Comparison of ENCODE assay signal across 9 mouse cellular contexts in the genomic region with DNA sequence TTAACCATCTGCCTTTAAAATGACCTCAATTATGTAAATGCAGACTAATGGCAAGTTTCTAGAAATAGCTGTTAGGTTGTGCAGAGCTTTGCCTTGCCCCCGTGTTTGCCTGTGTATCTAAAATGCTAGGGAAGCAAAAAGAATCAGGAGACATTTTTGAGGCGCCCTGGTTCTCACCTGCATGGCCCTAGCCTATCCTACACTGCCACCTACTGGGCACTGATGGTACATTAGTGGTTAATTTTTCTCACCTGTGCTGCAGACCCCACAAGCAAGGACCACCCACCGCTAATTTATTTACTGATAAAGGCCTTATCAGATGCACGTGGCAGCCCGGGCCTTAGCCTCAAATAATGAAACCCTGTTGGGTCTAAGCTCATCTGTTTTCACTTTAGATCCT. TPM values are rescaled to one million over a fixed set of nuclear protein-coding genes. Genes with fewer than 3 reads are reported as not detected.
A peak's percentile ranks its signal among the peaks of the same experiment; 100 is the strongest.
DNase-seq lines count a peak whose midpoint lies in the region; ATAC-seq and TF ChIP-seq lines count a peak whose summit lies in the region.
"Had no signal": no experiment of that assay in that cellular context is flagged by ENCODE, and none has a peak within 500 bp of the region (broad histone marks: within the 10 kb centered on the region; RNA-seq: fewer than 3 reads in every experiment).

No protein-coding gene starts in this region.

- TF ChIP-seq CTCF in E14TG2a.4 (conservative IDR thresholded peaks at IDR 0.05; ENCODE audit: low read length): peak; percentile 71

- WGBS in heart, embryonic 12.5 days: 5% methylated on average over 5 of the region's 5 CpGs

- no peak overlapping the region for H3K4me2 ChIP-seq in heart, embryonic 12.5 days
- H3K4me2 ChIP-seq: midbrain, embryonic 12.5 days had no signal

- ATAC-seq in heart, embryonic 12.5 days (ENCODE audit: insufficient number of reproducible peaks, low FRiP score): no peak

- peak; percentile 35 for DNase-seq in heart, adult 8-10 months (ENCODE audit: low spot score)
- DNase-seq in c-Kit-positive CD71-negative TER-119-negative erythroid progenitor cells, embryonic 14.5 days (ENCODE audit: low read depth): peak; percentile 24
- peak; percentile 37 for DNase-seq in gastrocnemius, postnatal 10 days
- DNase-seq in left cerebral cortex, adult 11 months (ENCODE audit: low spot score): peak; percentile 16
- peak; percentile 74 for DNase-seq in naive thymus-derived CD4-positive, alpha-beta T cell, adult 2 months (ENCODE audit: low read depth)
- peak; percentile 19 for DNase-seq in testis, postnatal 14 days (ENCODE audit: low spot score)

- no peaks in the 10 kb centered on the region for H3K36me3 ChIP-seq in heart, embryonic 12.5 days
- no peaks in the 10 kb centered on the region for H3K36me3 ChIP-seq in E14TG2a.4 (ENCODE audit: insufficient read depth, low read length)
- H3K36me3 ChIP-seq: midbrain, embryonic 12.5 days had no signal

- H3K9ac ChIP-seq in heart, embryonic 12.5 days: no peak overlapping the region
- H3K9ac ChIP-seq: midbrain, embryonic 12.5 days had no signal

- no peaks in the 10 kb centered on the region for H3K4me1 ChIP-seq in heart, embryonic 12.5 days (replicated peaks)
- H3K4me1 ChIP-seq in E14TG2a.4 (replicated peaks; ENCODE audit: low read depth, low read length): no peaks in the 10 kb centered on the region
- H3K4me1 ChIP-seq: midbrain, embryonic 12.5 days had no signal

- peaks cover 24% of the 10 kb centered on the region for H3K27me3 ChIP-seq in heart, embryonic 12.5 days (replicated peaks)
- H3K27me3 ChIP-seq in E14TG2a.4 (ENCODE audit: insufficient read depth, low read length): peaks cover 17% of the 10 kb centered on the region; the same call in 1 of the 2 replicates

- H3K27ac ChIP-seq in heart, embryonic 12.5 days (ENCODE audit: poor library complexity, severe bottlenecking): no peak overlapping the region
- H3K27ac ChIP-seq: midbrain, embryonic 12.5 days had no signal

- no peak overlapping the region for H3K4me3 ChIP-seq in heart, embryonic 12.5 days
- H3K4me3 ChIP-seq in E14TG2a.4 (replicated peaks; ENCODE audit: low read length): no peak overlapping the region
- H3K4me3 ChIP-seq: midbrain, embryonic 12.5 days had no signal

- peaks cover 5% of the 10 kb centered on the region; the same call in 1 of the 2 replicates for H3K9me3 ChIP-seq in heart, embryonic 12.5 days (replicated peaks)
- H3K9me3 ChIP-seq in E14TG2a.4 (ENCODE audit: low read length): no peaks in the 10 kb centered on the region
- H3K9me3 ChIP-seq: midbrain, embryonic 12.5 days had no signal

RNA-seq across cellular contexts. Expression of gene Olfr1410, which starts 5.4 kb away (rescaled TPM):
- not detected for total RNA-seq in heart, adult 8-10 months (2022)
- polyA plus RNA-seq in heart, embryonic 12.5 days (2016; fragmentation: Nextera tagmentation; extraction: Ambion mirVana): not detected in 2 replicates
- total RNA-seq in gastrocnemius, postnatal 10 days (2021): not detected
- polyA plus RNA-seq: midbrain, embryonic 12.5 days had no signal

RNA-seq across cellular contexts. Expression of gene Olfr12, which starts 6.6 kb away (rescaled TPM):
- not detected for total RNA-seq in heart, adult 8-10 months (2022)
- polyA plus RNA-seq in heart, embryonic 12.5 days (2016; fragmentation: Nextera tagmentation; extraction: Ambion mirVana): not detected in 2 replicates
- total RNA-seq in gastrocnemius, postnatal 10 days (2021): not detected

RNA-seq across cellular contexts. Expression of gene Olfr1411, which starts 16.8 kb away (rescaled TPM):
- not detected for total RNA-seq in heart, adult 8-10 months (2022)
- polyA plus RNA-seq in heart, embryonic 12.5 days (2016; fragmentation: Nextera tagmentation; extraction: Ambion mirVana): not detected in 2 replicates
- total RNA-seq in gastrocnemius, postnatal 10 days (2021): not detected
- polyA plus RNA-seq: midbrain, embryonic 12.5 days had no signal

RNA-seq across cellular contexts. Expression of gene Olfr1412, which starts 25.4 kb away (rescaled TPM):
- not detected for total RNA-seq in heart, adult 8-10 months (2022)
- polyA plus RNA-seq in heart, embryonic 12.5 days (2016; fragmentation: Nextera tagmentation; extraction: Ambion mirVana): not detected in 2 replicates
- total RNA-seq in gastrocnemius, postnatal 10 days (2021): not detected
- polyA plus RNA-seq: midbrain, embryonic 12.5 days had no signal

RNA-seq across cellular contexts. Expression of gene Cops9, which starts 30.8 kb away (rescaled TPM):
- 100 to 1,000 TPM; 218 to 255 (median 237) TPM for total RNA-seq in heart, adult 8-10 months (2022)
- 348 and 375 TPM in 2 replicates for polyA plus RNA-seq in heart, embryonic 12.5 days (2016; fragmentation: Nextera tagmentation; extraction: Ambion mirVana)
- 100 to 1,000 TPM; 257 to 268 TPM for total RNA-seq in gastrocnemius, postnatal 10 days (2021)

Comparison
In these comparisons a context has a peak if more than half of its experiments do, and no peak if none do; other contexts are left out.
1. DNase-seq: peak in every context shown above with its lines; median percentile 74 in naive thymus-derived CD4-positive, alpha-beta T cell, adult 2 months; 37 in gastrocnemius, postnatal 10 days; 35 in heart, adult 8-10 months; 24 in c-Kit-positive CD71-negative TER-119-negative erythroid progenitor cells, embryonic 14.5 days; 19 in testis, postnatal 14 days; 16 in left cerebral cortex, adult 11 months.